Mouse (Mus musculus) lung, embryonic 15.5 days (tissue): ENCODE results near the gene C2. TPM values are rescaled to one million over a fixed set of nuclear protein-coding genes. Genes with fewer than 3 reads are reported as not detected.
"Not testable (repeated sequence)": the region's sequence is repeated elsewhere in the genome, so short reads cannot be mapped to it uniquely, and the experiment has no call there.

Experiments
- ATAC-seq: fragments of 200-750 bp; cut with Nextera tagmentation; 2 replicates; pipeline ENCODE4 v1.8.0; 2017; ENCODE audit warnings: moderate number of reproducible peaks, borderline replicate concordance; ENCODE audit not compliant: low FRiP score, low TSS enrichment; ENCODE audit errors: extremely low read depth
- H3K27ac ChIP-seq: fragments of 300-500 bp; sonication (generic); 2 replicates; pipeline ENCODE4 v1.5.1; 2015; ENCODE audit warnings: moderate library complexity, mild to moderate bottlenecking, inconsistent platforms
- H3K27me3 ChIP-seq: fragments of 300-500 bp; sonication (generic); 2 replicates; pipeline ENCODE4 v1.6.1; 2015; ENCODE audit warnings: inconsistent platforms
- H3K36me3 ChIP-seq: fragments of 300-500 bp; sonication (generic); 2 replicates; pipeline ENCODE4 v1.6.1; 2015; ENCODE audit warnings: inconsistent platforms
- H3K4me1 ChIP-seq: fragments of 300-500 bp; sonication (generic); 2 replicates; pipeline ENCODE4 v1.6.1; 2015; ENCODE audit warnings: inconsistent platforms
- H3K4me2 ChIP-seq: fragments of 300-500 bp; sonication (generic); 2 replicates; pipeline ENCODE4 v1.6.1; 2015; ENCODE audit warnings: inconsistent platforms, mild to moderate bottlenecking, moderate library complexity
- H3K4me3 ChIP-seq: fragments of 300-500 bp; sonication (generic); 2 replicates; pipeline ENCODE4 v1.5.1; 2015; ENCODE audit warnings: mild to moderate bottlenecking, inconsistent platforms
- H3K9ac ChIP-seq: fragments of 300-500 bp; sonication (generic); 2 replicates; pipeline ENCODE4 v1.6.1; 2015; ENCODE audit warnings: inconsistent platforms
- H3K9me3 ChIP-seq: fragments of 300-500 bp; sonication (generic); 2 replicates; pipeline ENCODE4 v1.6.1; 2016; ENCODE audit warnings: inconsistent platforms
- WGBS: fragments of 180-500 bp; shearing (Covaris S2); methylation state at CpG from one replicate; pipeline ENCODE4 v1.1.7; 2015; 5-methylcytosine and 5-hydroxymethylcytosine counted together
- polyA plus RNA-seq: library from polyadenylated mRNA; unstranded; fragments of >200 nt; fragmentation: Nextera tagmentation; extraction: Ambion mirVana; gene quantifications from 2 replicates; pipeline ENCODE4 v1.2.1, GENCODE M21; 2015

Gene C2
- polyA plus RNA-seq, 1 experiment from 2014 or later, result 2.9 TPM

GRCm38 (mm10) chr17:34847192-34847591, 50.9 kb downstream of the C2 start:
- Histone ChIP-seq H3K27me3 (no peaks in the 10 kb centered on the region), H3K9me3 (no peaks in the 10 kb centered on the region), H3K9ac (no peak overlapping the region), H3K4me3 (no peak overlapping the region), H3K4me1 (peaks cover 20% of the 10 kb centered on the region), H3K4me2 (no peak overlapping the region), H3K27ac (no peak overlapping the region), H3K36me3 (peaks cover 53% of the 10 kb centered on the region)
- ATAC-seq, result no peak
- WGBS, result 84% methylated on average over 6 of the region's 6 CpGs

DNA sequence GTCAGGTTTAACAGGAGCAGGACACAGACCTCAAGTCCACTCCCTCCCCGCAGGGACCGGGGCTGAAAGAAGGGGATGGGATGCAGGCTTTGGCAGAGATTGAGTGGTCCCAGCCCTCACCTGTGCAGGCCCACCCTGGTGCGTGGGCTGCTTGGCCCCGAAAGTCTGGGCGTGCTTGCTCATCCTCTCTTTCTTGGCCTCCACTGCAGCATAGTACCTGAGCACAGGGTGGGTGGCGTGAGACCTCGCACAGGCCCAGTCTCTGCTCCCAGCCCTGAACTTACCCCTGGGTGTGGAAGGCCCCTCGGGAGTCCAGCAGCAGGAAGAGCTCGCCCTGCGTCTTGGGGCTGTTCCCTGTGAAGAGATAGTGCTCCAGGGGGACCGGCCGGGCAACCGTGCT, 53.2 kb downstream of the C2 start:
- no peak for ATAC-seq
- peaks cover 7% of the 10 kb centered on the region for H3K4me1 ChIP-seq
- no peaks in the 10 kb centered on the region for H3K27me3 ChIP-seq
- no peaks in the 10 kb centered on the region for H3K9me3 ChIP-seq
- peaks cover 71% of the 10 kb centered on the region for H3K36me3 ChIP-seq
- no peak overlapping the region for H3K9ac ChIP-seq
- WGBS, result 90% methylated on average over 13 of the region's 13 CpGs
- H3K4me2 ChIP-seq, result no peak overlapping the region
- H3K27ac ChIP-seq, result no peak overlapping the region
- no peak overlapping the region for H3K4me3 ChIP-seq

GRCm38 (mm10) chr17:34840736-34841307, 57.2 kb downstream of the C2 start:
- Histone ChIP-seq H3K9me3 (no peaks in the 10 kb centered on the region), H3K27me3 (no peaks in the 10 kb centered on the region), H3K4me3 (no peak overlapping the region), H3K36me3 (peaks cover 62% of the 10 kb centered on the region), H3K9ac (no peak overlapping the region), H3K4me2 (no peak overlapping the region), H3K27ac (no peak overlapping the region), H3K4me1 (peaks cover 14% of the 10 kb centered on the region)
- no peak for ATAC-seq
- WGBS, result 83% methylated on average over 6 of the region's 6 CpGs

GRCm38 (mm10) chr17:34838785-34839184, 59.3 kb downstream of the C2 start:
- Histone ChIP-seq H3K27ac (no peak overlapping the region), H3K9ac (no peak overlapping the region), H3K9me3 (no peaks in the 10 kb centered on the region), H3K4me1 (peaks cover 18% of the 10 kb centered on the region), H3K36me3 (peaks cover 43% of the 10 kb centered on the region), H3K4me2 (peak overlapping the region; percentile 6; the same call in 1 of the 2 replicates), H3K27me3 (no peaks in the 10 kb centered on the region), H3K4me3 (no peak overlapping the region)
- no peak for ATAC-seq
- WGBS, result 83% methylated on average over 7 of the region's 7 CpGs

DNA sequence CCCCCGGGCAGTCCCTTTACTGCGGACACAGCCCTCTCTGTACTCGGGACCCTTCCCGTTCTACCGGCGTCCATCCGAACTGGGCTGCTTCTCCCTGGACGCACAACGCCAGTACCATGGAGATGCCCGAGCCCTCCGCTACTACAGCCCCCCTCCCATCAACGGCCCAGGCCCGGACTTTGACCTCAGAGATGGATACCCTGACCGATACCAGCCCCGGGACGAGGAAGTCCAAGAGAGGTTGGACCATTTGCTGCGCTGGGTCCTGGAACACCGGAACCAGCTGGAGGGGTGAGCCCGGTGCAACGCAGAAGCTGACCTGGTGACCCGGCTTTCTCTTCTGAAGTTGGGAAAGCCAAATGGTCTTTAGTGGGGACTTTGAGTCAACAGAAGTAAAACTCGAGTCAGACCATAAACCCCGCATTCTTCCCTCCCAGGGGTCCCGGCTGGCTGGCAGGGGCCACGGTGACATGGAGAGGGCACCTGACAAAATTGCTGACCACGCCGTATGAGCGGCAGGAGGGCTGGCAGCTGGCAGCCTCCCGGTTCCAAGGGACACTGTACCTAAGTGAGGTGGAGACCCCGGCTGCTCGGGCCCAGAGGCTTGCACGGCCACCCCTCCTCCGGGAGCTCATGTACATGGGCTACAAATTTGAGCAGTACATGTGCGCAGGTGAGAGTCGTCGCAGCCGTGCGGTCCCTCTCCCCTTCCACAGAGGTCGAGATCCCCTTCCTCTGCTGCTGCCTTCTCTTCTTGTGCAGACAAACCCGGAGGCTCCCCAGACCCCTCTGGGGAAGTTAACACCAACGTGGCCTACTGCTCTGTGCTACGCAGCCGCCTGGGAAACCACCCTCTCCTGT, 60.4 kb downstream of the C2 start:
- Histone ChIP-seq H3K27me3 (no peaks in the 10 kb centered on the region), H3K36me3 (peaks cover 43% of the 10 kb centered on the region), H3K27ac (peak overlapping the region; percentile 69; the same call in 1 of the 2 replicates), H3K9ac (peak overlapping the region; percentile 65), H3K4me2 (peak overlapping the region; percentile 99), H3K4me1 (peaks cover 18% of the 10 kb centered on the region), H3K9me3 (no peaks in the 10 kb centered on the region), H3K4me3 (peak overlapping the region; percentile 89)
- WGBS, result 33% methylated on average over 43 of the region's 43 CpGs
- peak; percentile 2; the same call in 1 of the 2 replicates for ATAC-seq

- Histone ChIP-seq H3K4me1 (peaks cover 18% of the 10 kb centered on the region), H3K9me3 (no peaks in the 10 kb centered on the region), H3K27ac (peak within 1 kb of the TSS; percentile 69), H3K9ac (peak within 1 kb of the TSS; percentile 65), H3K4me2 (peak within 1 kb of the TSS; percentile 99), H3K27me3 (no peaks in the 10 kb centered on the region), H3K4me3 (peak within 1 kb of the TSS; percentile 89), H3K36me3 (peaks cover 38% of the 10 kb centered on the region)
- WGBS, result under 1% methylated on average over 40 of the region's 40 CpGs
- peak; percentile 91 for ATAC-seq
These were observed 61.2 kb downstream of the C2 start, which contains the start of the genes Stk19 and Dxo for GRCm38 (mm10) chr17:34836856-34837221. Gene Stk19 (minus strand): TSS chr17:34836945. Gene Dxo (plus strand): TSS chr17:34837019.

DNA sequence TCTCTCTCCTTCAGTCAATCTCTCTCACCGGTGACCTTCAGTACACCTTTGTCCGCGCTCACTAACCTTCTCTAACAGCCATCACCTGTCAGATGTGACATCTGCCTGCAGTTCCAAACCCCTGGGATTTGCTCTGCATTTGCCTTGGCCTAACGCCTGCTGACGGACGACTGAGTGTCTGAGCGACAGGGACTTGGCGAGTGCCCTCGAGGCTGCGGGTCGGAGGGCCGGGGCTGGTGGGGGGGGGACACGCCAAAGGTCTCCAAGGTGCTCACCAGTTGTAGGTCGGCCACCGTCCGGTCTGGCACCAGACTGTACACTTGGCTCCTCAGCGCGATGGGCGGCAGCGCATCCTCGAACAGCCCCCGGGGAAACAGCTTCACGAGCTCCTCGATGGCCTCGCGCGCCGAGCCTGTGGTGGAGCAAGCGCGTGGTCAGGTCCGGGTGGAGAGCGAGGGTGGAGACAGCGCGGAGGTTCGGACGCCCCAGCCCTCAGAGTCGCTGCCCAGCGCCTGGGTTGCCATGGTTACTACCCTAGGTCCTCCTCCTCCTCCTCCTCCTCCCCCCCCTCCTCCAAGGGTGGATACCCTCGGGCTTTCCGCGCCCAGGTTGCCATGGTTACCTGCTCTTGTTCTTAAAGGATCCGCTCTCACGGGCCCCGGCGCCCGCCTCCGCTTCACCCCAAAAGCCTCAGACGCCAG, 61.8 kb downstream of the C2 start:
- ATAC-seq, result peak; percentile 74
- H3K36me3 ChIP-seq, result peaks cover 35% of the 10 kb centered on the region
- no peaks in the 10 kb centered on the region for H3K9me3 ChIP-seq
- WGBS, result 3% methylated on average over 48 of the region's 48 CpGs
- H3K27ac ChIP-seq, result peak overlapping the region; percentile 69
- H3K9ac ChIP-seq, result peak overlapping the region; percentile 63
- peaks cover 18% of the 10 kb centered on the region for H3K4me1 ChIP-seq
- H3K27me3 ChIP-seq, result no peaks in the 10 kb centered on the region
- H3K4me3 ChIP-seq, result peak overlapping the region; percentile 89
- H3K4me2 ChIP-seq, result peak overlapping the region; percentile 99

DNA sequence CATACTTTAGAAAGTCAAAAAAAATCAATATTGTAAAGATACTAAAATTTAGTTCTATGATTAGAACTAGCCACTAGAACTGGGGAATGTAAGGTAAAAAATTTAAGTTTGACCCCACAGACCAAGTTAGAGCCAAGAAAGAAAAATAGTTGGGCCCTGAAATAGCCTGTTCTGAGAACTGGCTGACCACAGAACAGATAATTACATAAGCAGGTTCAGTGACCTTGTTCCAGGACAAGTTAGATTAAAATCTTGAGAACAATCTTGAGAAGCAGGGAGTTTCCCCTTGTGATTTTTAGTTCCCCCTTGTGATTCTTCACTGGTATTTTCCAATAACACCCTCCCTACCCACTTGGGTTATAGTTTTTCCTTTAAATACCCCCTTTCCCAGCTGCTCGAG, 67.3 kb downstream of the C2 start:
- not testable (repeated sequence) for ATAC-seq, H3K9me3 ChIP-seq, H3K4me2 ChIP-seq, H3K27me3 ChIP-seq, H3K4me1 ChIP-seq, H3K4me3 ChIP-seq, H3K9ac ChIP-seq, H3K27ac ChIP-seq
- H3K36me3 ChIP-seq, result peaks cover 40% of the 10 kb centered on the region
- WGBS, result 84% methylated on average over 1 of the region's 1 CpGs

GRCm38 (mm10) chr17:34814818-34815370, 83.2 kb downstream of the C2 start:
- ATAC-seq, result no peak
- WGBS, result 79% methylated on average over 7 of the region's 7 CpGs

DNA sequence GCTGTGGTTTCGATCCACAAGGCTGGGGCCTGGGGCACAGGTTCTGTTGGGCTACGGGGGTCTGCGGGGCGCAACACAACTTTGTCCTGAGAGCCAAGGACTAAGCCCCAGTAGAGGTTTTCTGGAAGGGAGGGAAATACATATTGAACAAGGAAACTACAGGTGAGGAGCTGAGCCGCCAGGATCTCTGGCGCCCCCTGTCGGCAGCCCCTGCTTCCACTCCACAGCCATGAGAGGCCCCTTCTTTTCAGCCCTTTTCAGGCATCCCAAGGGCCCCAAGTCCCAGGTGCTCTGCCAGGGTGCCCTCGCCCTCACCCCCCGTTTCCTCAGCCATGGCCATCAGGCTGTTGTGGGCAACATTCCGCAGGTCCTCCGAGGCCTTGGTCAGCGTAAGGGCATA, 84.3 kb downstream of the C2 start:
- 53% methylated on average over 12 of the region's 12 CpGs for WGBS
- H3K4me1 ChIP-seq, H3K4me3 ChIP-seq, H3K4me2 ChIP-seq, ATAC-seq, H3K27ac ChIP-seq, H3K36me3 ChIP-seq, H3K9me3 ChIP-seq, H3K9ac ChIP-seq, H3K27me3 ChIP-seq: not testable (repeated sequence)

More at GRCm38 (mm10) chr17:34814818-34815370, 83.2 kb downstream of the C2 start:
- Histone ChIP-seq H3K4me2 (no peak overlapping the region), H3K36me3 (no peaks in the 10 kb centered on the region), H3K9ac (no peak overlapping the region), H3K27me3 (no peaks in the 10 kb centered on the region), H3K4me1 (no peaks in the 10 kb centered on the region), H3K27ac (no peak overlapping the region), H3K4me3 (no peak overlapping the region), H3K9me3 (no peaks in the 10 kb centered on the region)
